Mouse (Mus musculus) megakaryocyte, embryonic 14.5 days (primary cell): ENCODE measurements around the gene B4galnt4.

ENCODE experiments used
- FLI1 ChIP-seq: IDR thresholded peaks from 2 replicates; pipeline ENCODE4 v1.6.1; 2012; ENCODE audit warnings: low read length, inconsistent platforms, mixed read lengths
- GATA1 ChIP-seq: IDR thresholded peaks from 3 replicates; pipeline ENCODE4 v1.6.1; 2012; ENCODE audit warnings: mixed read lengths, low read length, inconsistent platforms, borderline replicate concordance

DNA sequence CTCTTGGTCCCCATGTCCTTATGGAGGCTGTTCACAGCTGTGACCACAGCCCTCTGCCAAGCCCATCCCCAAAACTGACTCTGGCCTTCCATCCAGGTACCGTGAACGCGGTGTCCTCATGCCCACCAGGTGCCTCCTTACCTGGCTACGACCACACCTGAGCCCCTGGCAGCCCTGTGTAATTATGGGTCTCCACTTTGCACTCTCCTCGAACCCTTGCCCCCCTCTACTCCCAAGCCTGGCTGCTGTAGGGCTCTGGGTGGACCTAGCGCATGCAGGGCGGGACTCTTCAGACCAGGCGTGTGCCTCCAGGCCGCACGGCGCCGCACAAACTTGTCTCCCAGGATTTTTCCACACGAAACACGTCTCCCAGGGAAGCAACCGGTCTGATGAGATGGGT, 16.9 kb downstream of the B4galnt4 start, which contains the start of gene Pkp3:
- TF ChIP-seq GATA1, result no peak
- TF ChIP-seq FLI1, result no peak
